Mouse (Mus musculus): ENCODE measurements around the gene Banf2. TPM values are rescaled to one million over a fixed set of nuclear protein-coding genes. Genes with fewer than 3 reads are reported as not detected.

The Banf2 gene
- total RNA-seq, 2 experiments from 2014 or later, result not detected

DNA sequence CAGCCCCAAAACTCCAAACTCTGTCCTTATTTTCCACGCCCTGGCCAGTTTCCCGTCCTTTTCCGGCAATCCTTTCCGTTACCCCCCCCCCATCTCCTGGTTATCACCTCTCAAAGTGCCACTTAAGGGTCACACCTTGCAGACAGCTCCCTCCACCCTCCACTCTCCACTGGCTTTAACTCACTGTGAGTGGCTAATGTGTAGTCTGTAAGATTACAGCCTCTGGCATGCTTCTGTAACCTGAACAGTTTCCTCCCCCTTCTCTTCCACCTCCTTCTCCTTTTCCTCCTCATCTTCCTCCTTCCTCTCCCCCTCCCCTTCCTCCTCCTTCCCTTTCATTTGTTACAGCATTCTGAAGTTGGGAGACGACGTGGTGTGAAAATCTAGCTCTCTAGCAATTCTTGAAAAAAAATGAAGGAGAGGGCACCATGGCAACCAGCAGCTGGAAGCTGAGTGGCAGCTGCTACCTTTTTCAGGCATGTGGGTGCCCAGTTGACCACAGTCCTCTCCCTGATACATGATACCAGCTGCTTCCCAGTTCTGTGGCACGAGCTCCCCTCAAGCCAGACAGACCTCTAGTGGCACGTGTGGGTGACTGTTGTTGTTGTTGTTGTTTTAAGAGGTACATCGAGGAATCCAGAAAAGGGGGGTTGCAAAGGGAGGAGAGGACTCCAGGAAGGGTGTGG, 55.2 kb downstream of the Banf2 start:
- no peak for ATAC-seq (replicated peaks; ENCODE audit: low FRiP score, poor library complexity, severe bottlenecking)

DNA sequence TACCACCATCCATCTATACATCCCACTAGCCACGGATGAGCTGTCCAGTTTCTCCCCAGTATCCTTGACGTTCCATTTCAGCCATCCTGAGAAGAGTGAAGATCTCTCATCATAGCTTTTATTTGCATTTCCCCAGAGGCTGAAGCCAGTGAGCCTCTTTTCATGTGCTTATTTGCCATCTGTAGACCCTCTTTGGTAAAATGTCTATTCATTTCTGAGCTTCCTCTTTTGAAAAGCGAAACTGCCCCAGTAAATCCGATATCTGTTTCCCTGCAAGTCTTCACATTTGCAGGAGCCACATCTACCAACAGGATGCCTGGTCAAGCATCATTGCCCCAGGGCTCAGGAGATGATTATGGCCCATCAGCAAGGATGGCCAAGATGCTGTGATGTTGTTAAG, 59.9 kb downstream of the Banf2 start:
- no peak for ATAC-seq (replicated peaks; ENCODE audit: low FRiP score, poor library complexity, severe bottlenecking)

DNA sequence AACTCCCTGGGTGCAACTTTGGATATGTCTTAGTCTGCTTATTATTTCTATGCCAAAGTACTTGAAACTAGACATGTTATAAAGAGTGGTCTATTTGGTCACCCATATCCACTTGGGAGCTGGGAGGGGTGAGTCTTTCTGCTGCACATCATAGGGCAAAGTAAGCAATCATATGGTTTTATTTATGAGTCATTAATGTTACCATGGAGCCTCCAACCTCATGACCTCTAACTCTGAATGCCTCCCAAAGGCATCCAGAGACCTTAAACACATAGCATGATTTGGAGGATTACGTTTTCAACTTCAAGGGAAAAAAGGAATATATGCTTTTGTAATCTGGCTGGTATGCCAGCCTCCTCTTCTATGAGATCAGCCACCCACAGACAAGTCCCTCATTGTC, 61.9 kb downstream of the Banf2 start:
- ATAC-seq (replicated peaks; ENCODE audit: low FRiP score, poor library complexity, severe bottlenecking), result no peak

DNA sequence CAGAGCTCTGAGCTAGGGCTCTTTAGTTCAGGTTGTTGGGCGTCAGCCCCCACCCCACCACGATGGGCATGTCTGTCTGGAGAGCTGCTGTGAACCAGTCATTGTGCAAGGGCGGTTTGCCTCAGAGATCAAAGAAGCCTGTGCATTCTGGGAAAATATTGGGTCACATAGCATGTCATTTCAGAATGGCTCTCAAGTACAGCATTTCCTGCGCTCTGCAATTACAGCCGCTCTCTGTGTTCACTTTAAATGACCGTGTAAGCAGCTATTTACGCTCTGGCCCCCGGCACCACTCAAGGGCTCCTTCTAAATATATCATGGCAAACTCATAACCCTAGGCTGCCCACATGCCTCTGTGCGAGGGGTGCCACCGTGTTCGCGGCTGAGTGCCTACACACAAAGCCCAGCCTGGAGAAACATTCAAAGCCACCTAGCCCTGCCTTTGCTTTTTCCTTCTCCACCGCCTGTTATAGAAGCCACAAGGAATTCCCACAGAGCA, 68.7 kb downstream of the Banf2 start:
- no peak for ATAC-seq (replicated peaks; ENCODE audit: low FRiP score, poor library complexity, severe bottlenecking)

DNA sequence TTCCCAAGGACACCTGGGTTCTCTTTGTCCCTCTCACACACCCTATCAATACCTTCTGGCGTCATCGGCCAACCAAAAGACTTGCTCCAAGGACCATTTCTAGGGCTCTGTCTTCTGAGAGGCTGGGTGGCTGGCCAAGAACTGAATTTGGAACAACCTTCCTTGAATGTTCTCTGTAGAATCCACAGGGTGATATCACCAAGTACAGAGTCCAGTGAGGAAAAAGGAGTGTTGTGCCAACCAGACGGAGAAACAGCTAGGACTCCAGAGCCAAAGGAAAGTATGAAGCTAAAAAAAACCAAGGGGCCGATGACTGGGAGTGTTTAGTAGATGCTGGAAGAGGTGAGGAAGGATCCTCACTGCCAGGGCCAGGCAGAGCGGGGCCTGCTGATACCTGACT, 74.5 kb downstream of the Banf2 start:
- no peak for ATAC-seq (replicated peaks; ENCODE audit: low FRiP score, poor library complexity, severe bottlenecking)

DNA sequence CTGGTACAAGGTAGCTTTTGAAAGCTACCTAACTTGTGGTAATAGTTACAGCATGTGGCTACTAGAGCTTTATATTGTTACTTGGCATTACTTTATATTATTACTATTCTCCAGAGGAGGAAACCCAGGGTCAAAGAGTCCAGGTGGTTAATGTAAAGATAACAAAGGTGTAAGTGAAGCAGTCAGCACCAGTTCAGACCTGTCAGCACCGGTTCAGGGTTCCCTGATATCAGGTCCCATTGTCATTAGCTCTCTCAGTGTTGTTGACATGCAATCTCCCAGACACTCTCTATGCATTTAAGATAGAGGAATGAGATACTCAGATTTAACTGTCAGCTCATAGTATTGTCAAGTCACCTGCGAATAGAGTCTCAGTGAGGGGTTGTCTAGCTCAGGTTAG, 75.0 kb downstream of the Banf2 start:
- no peak for ATAC-seq (replicated peaks; ENCODE audit: low FRiP score, poor library complexity, severe bottlenecking)

DNA sequence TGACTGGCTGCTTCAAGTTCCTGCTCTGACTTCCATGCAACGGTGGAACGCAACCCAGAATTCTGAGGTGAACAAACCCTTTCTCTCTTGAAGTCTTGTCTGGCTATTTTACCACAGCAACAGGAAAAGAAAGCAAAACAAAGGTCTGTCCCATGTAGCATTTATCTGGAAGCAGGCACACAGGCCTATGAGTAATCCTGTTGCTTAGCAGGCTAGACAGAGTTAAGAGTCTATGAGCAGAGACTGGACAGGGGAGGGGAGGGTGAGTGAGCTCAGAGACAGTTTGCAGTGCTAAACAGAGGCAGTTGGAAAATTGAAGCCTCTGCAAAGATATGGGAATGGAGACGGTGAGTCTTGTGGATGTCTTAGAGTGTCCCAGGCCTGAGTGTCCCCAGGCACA, 75.5 kb downstream of the Banf2 start:
- ATAC-seq (replicated peaks; ENCODE audit: low FRiP score, poor library complexity, severe bottlenecking), result no peak

DNA sequence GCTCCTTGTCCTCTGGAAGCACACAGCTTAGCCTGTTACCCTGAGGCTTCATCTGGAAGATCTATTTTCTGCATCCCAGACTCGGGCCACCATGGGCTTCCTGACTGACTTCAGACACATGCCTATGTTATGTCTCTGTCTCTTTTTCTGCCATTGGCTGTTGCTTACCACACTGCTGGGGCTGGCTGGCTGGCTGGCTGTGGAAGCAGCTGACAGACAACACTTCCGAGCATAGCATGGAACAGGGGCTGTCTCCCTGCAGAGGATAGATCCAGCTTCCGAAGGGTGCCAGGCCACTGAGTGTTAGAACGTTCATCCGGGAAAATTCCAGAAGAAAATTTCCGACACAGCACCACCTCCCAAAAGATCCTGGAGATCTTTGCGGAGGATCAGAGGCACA, 79.1 kb downstream of the Banf2 start:
- ATAC-seq (replicated peaks; ENCODE audit: low FRiP score, poor library complexity, severe bottlenecking), result no peak

DNA sequence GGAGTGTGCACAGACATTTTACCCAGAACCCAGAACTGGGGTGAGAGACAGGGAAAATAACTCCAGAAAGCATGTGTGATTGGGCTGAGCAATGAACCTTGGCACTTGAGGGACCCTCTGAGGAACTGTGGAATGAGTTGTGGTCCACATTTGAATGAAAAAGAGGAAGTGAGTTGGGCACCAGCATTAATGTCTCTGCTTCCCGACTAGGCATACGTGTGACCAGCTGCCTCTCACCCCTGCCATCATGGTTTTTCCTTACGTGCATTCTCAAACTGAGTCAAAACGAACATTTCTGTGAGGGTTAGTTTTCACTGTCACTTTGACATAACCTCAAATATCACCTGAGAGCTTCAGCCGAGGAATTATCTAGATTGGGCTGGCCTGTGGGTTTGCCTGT, 79.8 kb downstream of the Banf2 start:
- no peak for ATAC-seq (replicated peaks; ENCODE audit: low FRiP score, poor library complexity, severe bottlenecking)

DNA sequence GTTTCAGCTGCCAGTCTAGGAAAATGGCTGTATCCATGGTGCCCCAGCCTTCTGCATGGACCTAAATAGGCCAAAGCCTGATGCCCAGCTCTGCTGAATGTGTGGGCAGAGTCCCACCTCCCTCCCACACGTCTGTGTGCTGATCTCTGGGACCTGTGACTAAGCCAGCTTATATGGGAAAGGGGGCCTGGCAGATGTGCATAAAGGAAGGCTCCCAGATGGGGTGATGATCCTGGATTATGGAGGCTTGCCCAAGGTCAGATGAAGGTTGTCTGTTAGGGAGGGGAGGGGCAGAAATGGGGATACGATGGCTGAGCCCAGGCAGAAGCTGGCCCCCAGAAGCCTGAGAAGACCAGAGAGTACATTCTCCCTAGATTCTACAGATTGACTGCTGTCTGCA, 85.2 kb downstream of the Banf2 start:
- no peak for ATAC-seq (replicated peaks; ENCODE audit: low FRiP score, poor library complexity, severe bottlenecking)

DNA sequence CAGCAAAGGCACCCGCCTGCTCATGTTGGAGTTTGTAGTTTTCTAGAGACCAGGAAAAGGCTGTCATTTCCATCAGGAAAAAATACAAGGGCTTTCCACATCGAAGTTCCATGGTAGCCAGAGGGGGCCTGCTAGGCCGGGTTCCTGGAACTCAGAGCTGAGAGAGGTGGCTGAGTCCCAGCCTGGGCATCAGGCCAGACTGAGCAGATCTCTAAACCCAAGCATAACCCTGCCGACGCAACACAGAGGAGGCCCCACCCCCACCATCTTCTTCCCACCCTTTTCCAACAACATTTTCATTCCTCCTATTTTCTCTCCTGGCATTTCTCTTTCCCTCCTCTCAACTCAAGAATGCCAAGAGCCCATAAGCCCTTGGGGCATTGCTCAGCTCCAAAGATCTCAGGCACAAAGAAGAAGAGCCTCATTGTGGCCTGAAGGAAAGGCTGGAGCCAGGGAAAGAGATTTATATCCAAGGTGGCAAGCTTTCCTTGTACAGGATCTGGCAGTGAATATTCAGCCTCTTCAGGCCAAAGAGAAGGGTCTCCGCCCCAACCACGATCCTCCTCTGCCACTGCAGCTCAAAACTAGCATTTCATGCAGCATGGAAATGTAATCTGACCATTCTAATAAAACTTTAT, 87.4 kb downstream of the Banf2 start:
- ATAC-seq (replicated peaks; ENCODE audit: low FRiP score, poor library complexity, severe bottlenecking), result no peak

DNA sequence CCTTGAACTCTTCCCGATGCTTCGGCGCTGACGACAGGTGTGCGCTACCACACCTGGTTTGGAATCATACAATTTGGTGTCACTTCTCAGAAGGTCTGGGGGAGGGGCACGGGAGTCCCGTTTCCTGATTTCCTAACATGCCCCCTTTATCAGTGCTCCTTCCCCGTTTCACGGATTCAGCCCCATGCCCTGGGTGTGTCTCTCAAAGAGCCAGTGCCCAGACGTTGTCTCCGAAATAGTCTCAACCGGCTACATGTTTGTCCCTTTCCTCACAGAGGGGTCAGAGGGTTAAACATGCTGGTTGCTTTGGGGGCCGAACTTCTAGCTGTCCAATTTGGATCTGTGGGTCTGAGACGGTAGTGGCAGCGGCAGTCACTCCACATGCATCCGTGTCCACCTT, 89.2 kb downstream of the Banf2 start:
- ATAC-seq (replicated peaks; ENCODE audit: low FRiP score, poor library complexity, severe bottlenecking), result no peak

Other genes with a start within 250 kb of the Banf2 start
- not detected in 2 replicates for gene Bfsp1, start 169.9 kb upstream of the Banf2 start, total RNA-seq (2015; ENCODE audit: low replicate concordance)
- not detected in 2 replicates for gene Bfsp1, start 169.9 kb upstream of the Banf2 start, total RNA-seq (2017; ENCODE audit: low replicate concordance)
- gene Dstn, start 117.7 kb upstream of the Banf2 start, total RNA-seq (2015; ENCODE audit: low replicate concordance), result 103 and 108 TPM in 2 replicates
- gene Dstn, start 117.7 kb upstream of the Banf2 start, total RNA-seq (2017; ENCODE audit: low replicate concordance), result 58.8 and 72.4 TPM in 2 replicates
- gene Rrbp1, start 21.8 kb upstream of the Banf2 start, total RNA-seq (2015; ENCODE audit: low replicate concordance), result 37.8 and 52.0 TPM in 2 replicates
- 21.8 and 24.0 TPM in 2 replicates for gene Rrbp1, start 21.8 kb upstream of the Banf2 start, total RNA-seq (2017; ENCODE audit: low replicate concordance)
- gene Mgme1, start 237.6 kb downstream of the Banf2 start, total RNA-seq (2015; ENCODE audit: low replicate concordance), result 4.2 and 5.4 TPM in 2 replicates
- 1.4 and 3.2 TPM in 2 replicates for gene Mgme1, start 237.6 kb downstream of the Banf2 start, total RNA-seq (2017; ENCODE audit: low replicate concordance)
- 93.7 and 130 TPM in 2 replicates for gene Snx5, start 237.8 kb downstream of the Banf2 start, total RNA-seq (2015; ENCODE audit: low replicate concordance)
- 86.1 and 115 TPM in 2 replicates for gene Snx5, start 237.8 kb downstream of the Banf2 start, total RNA-seq (2017; ENCODE audit: low replicate concordance)

Measured in erythroid progenitor cell, adult 5-6 weeks (primary cell).